Mouse (Mus musculus) Muller cell, postnatal 12 days (primary cell): ENCODE results near the gene Ncf4.

Experiments used
- DNase-seq: peaks from one replicate; pipeline ENCODE4 v3.0.0-alpha.2; 2015; ENCODE audit errors: inconsistent ontology term

Ncf4 gene

DNA sequence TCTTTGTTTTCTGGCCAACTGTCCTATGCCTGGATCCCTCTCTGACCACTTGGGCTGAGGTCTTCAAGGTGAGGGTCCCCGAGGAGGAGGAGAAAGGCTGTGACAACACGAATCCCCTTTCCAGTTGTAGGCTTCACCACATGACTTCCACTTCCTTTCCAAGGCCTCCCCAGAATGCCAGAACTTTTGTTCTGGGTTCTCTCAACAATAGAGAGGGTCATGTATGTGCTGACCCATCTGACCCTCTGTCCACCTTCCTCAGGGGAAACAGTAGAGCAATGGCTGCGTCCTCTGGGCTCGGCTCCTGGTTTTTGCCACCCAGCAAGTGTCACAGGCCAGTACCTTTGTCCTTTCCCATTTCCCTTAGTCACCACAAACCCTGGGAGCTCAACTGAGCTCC is 66.4 kb downstream of the Ncf4 start:
- no peak for DNase-seq
